ENCODE assay signal across 10 mouse cellular contexts in genomic region chr19:53741902-53742301, GRCm38 (mm10).
DNase-seq lines count a peak whose midpoint lies in the region; ATAC-seq and TF ChIP-seq lines count a peak whose summit lies in the region.
"Had no signal": no experiment of that assay in that cellular context is flagged by ENCODE, and none has a peak within 500 bp of the region (broad histone marks: within the 10 kb centered on the region; RNA-seq: fewer than 3 reads in every experiment).

No protein-coding gene starts in this region.

- intact Hi-C loops in heart, postnatal 10 days (cut with DNase I), result no loop called here

- DNase-seq in hindbrain, postnatal 0 days (ENCODE audit: low spot score), result peak; percentile 56
- DNase-seq in midbrain, postnatal 0 days (ENCODE audit: low spot score), result peak; percentile 51
- DNase-seq in midbrain, embryonic 10.5 days (ENCODE audit: low spot score), result no peak
- DNase-seq in c-Kit-positive CD71-positive TER-119-negative erythroid progenitor cells, embryonic 14.5 days (ENCODE audit: low read depth), result peak; percentile 43
- DNase-seq in stomach, postnatal 0 days (ENCODE audit: low spot score), result no peak
- DNase-seq in adrenal gland, adult 2 months, result no peak
- no peak for DNase-seq in heart, postnatal 10 days
- DNase-seq: right cerebral cortex, postnatal 25 days had no signal

- H3K4me2 ChIP-seq in hindbrain, postnatal 0 days (ENCODE audit: low read depth, low read length), result no peak overlapping the region
- H3K4me2 ChIP-seq in hindbrain, embryonic 13.5 days, result no peak overlapping the region
- no peak overlapping the region for H3K4me2 ChIP-seq in midbrain, postnatal 0 days (ENCODE audit: low read depth, low read length, poor library complexity, severe bottlenecking)
- H3K4me2 ChIP-seq in stomach, postnatal 0 days (replicated peaks; ENCODE audit: low read depth), result no peak overlapping the region
- H3K4me2 ChIP-seq: midbrain, embryonic 12.5 days had no signal

- no peaks in the 10 kb centered on the region for H3K36me3 ChIP-seq in hindbrain, postnatal 0 days (ENCODE audit: insufficient read depth, low read length)
- no peaks in the 10 kb centered on the region for H3K36me3 ChIP-seq in hindbrain, embryonic 13.5 days
- H3K36me3 ChIP-seq in midbrain, postnatal 0 days (ENCODE audit: insufficient read depth, low read length), result no peaks in the 10 kb centered on the region
- H3K36me3 ChIP-seq in midbrain, embryonic 10.5 days, result no peaks in the 10 kb centered on the region
- H3K36me3 ChIP-seq in stomach, postnatal 0 days (ENCODE audit: control insufficient read depth, insufficient read depth, low read length), result no peaks in the 10 kb centered on the region
- H3K36me3 ChIP-seq: midbrain, embryonic 12.5 days had no signal

- peak; percentile 58 for TF ChIP-seq CTCF in hindbrain, postnatal 0 days (IDR thresholded peaks at IDR 0.05; ENCODE audit: low read depth)
- TF ChIP-seq CTCF in midbrain, postnatal 0 days (IDR thresholded peaks at IDR 0.05), result peak; percentile 61
- peak; percentile 66 for TF ChIP-seq CTCF in stomach, postnatal 0 days (IDR thresholded peaks at IDR 0.05; ENCODE audit: low read depth)

- no peak for TF ChIP-seq EP300 in stomach, postnatal 0 days (optimal IDR thresholded peaks at IDR 0.05)

- no peaks in the 10 kb centered on the region for H3K27me3 ChIP-seq in hindbrain, postnatal 0 days (ENCODE audit: insufficient read depth, low read length)
- H3K27me3 ChIP-seq in hindbrain, embryonic 13.5 days, result no peaks in the 10 kb centered on the region
- H3K27me3 ChIP-seq in midbrain, postnatal 0 days (ENCODE audit: insufficient read depth, low read length), result no peaks in the 10 kb centered on the region
- H3K27me3 ChIP-seq in midbrain, embryonic 10.5 days (ENCODE audit: low read depth, poor library complexity, severe bottlenecking), result no peaks in the 10 kb centered on the region
- H3K27me3 ChIP-seq in stomach, postnatal 0 days (ENCODE audit: control insufficient read depth, insufficient read depth, low read length), result no peaks in the 10 kb centered on the region
- H3K27me3 ChIP-seq: midbrain, embryonic 12.5 days had no signal

- WGBS in hindbrain, postnatal 0 days, result 69% methylated on average over 3 of the region's 3 CpGs
- 68% methylated on average over 3 of the region's 3 CpGs for WGBS in hindbrain, embryonic 13.5 days
- WGBS in midbrain, postnatal 0 days, result 68% methylated on average over 3 of the region's 3 CpGs
- 72% methylated on average over 3 of the region's 3 CpGs for WGBS in midbrain, embryonic 10.5 days
- 65% methylated on average over 3 of the region's 3 CpGs for WGBS in stomach, postnatal 0 days

- no peaks in the 10 kb centered on the region for H3K4me1 ChIP-seq in hindbrain, postnatal 0 days (ENCODE audit: insufficient read depth, low read length)
- no peaks in the 10 kb centered on the region for H3K4me1 ChIP-seq in hindbrain, embryonic 13.5 days (replicated peaks)
- no peaks in the 10 kb centered on the region for H3K4me1 ChIP-seq in midbrain, postnatal 0 days (ENCODE audit: insufficient read depth, low read length)
- peaks cover 14% of the 10 kb centered on the region; the same call in 1 of the 2 replicates for H3K4me1 ChIP-seq in midbrain, embryonic 10.5 days
- H3K4me1 ChIP-seq in stomach, postnatal 0 days (replicated peaks; ENCODE audit: control insufficient read depth, insufficient read depth), result no peaks in the 10 kb centered on the region

- no peak overlapping the region for H3K4me3 ChIP-seq in hindbrain, postnatal 0 days (ENCODE audit: low read length)
- no peak overlapping the region for H3K4me3 ChIP-seq in hindbrain, embryonic 13.5 days
- no peak overlapping the region for H3K4me3 ChIP-seq in midbrain, postnatal 0 days (ENCODE audit: low read depth, low read length)
- H3K4me3 ChIP-seq in midbrain, embryonic 10.5 days, result no peak overlapping the region
- no peak overlapping the region for H3K4me3 ChIP-seq in stomach, postnatal 0 days (ENCODE audit: low read depth, low read length)
- H3K4me3 ChIP-seq: midbrain, embryonic 12.5 days had no signal

- H3K9me3 ChIP-seq in hindbrain, postnatal 0 days (ENCODE audit: low read length), result no peaks in the 10 kb centered on the region
- H3K9me3 ChIP-seq in hindbrain, embryonic 13.5 days, result no peaks in the 10 kb centered on the region
- H3K9me3 ChIP-seq in midbrain, postnatal 0 days (ENCODE audit: low read length), result no peaks in the 10 kb centered on the region
- no peaks in the 10 kb centered on the region for H3K9me3 ChIP-seq in midbrain, embryonic 10.5 days (replicated peaks)
- no peaks in the 10 kb centered on the region for H3K9me3 ChIP-seq in stomach, postnatal 0 days (ENCODE audit: control insufficient read depth, low read length)
- H3K9me3 ChIP-seq: midbrain, embryonic 12.5 days had no signal

- H3K9ac ChIP-seq in hindbrain, postnatal 0 days (replicated peaks; ENCODE audit: low read length), result no peak overlapping the region
- no peak overlapping the region for H3K9ac ChIP-seq in hindbrain, embryonic 13.5 days
- no peak overlapping the region for H3K9ac ChIP-seq in midbrain, postnatal 0 days (replicated peaks; ENCODE audit: low read length, poor library complexity, severe bottlenecking)
- no peak overlapping the region for H3K9ac ChIP-seq in stomach, postnatal 0 days (ENCODE audit: low read length)
- H3K9ac ChIP-seq: midbrain, embryonic 12.5 days had no signal

- 0 out of 2 replicates have a peak, but pooled peaks have one; percentile 35 for ATAC-seq in hindbrain, postnatal 0 days
- ATAC-seq in hindbrain, embryonic 13.5 days (ENCODE audit: low FRiP score), result no peak
- ATAC-seq in midbrain, postnatal 0 days (ENCODE audit: low FRiP score), result no peak
- ATAC-seq in stomach, postnatal 0 days (ENCODE audit: low FRiP score, low TSS enrichment), result no peak

- H3K27ac ChIP-seq in hindbrain, postnatal 0 days, result no peak overlapping the region
- H3K27ac ChIP-seq in hindbrain, embryonic 13.5 days, result no peak overlapping the region
- no peak overlapping the region for H3K27ac ChIP-seq in midbrain, postnatal 0 days (ENCODE audit: low read depth, low read length)
- no peak overlapping the region for H3K27ac ChIP-seq in midbrain, embryonic 10.5 days (replicated peaks)
- no peak overlapping the region for H3K27ac ChIP-seq in stomach, postnatal 0 days (replicated peaks)
- H3K27ac ChIP-seq: midbrain, embryonic 12.5 days had no signal

Comparison
In these comparisons a context has a peak if more than half of its experiments do, and no peak if none do; other contexts are left out.
1. DNase-seq: peak in hindbrain, postnatal 0 days (single experiment), midbrain, postnatal 0 days (single experiment) and c-Kit-positive CD71-positive TER-119-negative erythroid progenitor cells, embryonic 14.5 days (single experiment); none in midbrain, embryonic 10.5 days (single experiment), stomach, postnatal 0 days (single experiment), adrenal gland, adult 2 months (single experiment) and heart, postnatal 10 days (0 of 2).
2. Peak in every context shown above with its lines, with median percentiles within 50 percentile points of each other: CTCF ChIP-seq.